Mouse (Mus musculus): ENCODE measurements around the gene Raet1e. TPM values are rescaled to one million over a fixed set of nuclear protein-coding genes. Genes with fewer than 3 reads are reported as not detected.
A peak's percentile ranks its signal among the peaks of the same experiment; 100 is the strongest.
"Not testable (repeated sequence)": the region's sequence is repeated elsewhere in the genome, so short reads cannot be mapped to it uniquely, and the experiment has no call there.

Raet1e gene
- polyA plus RNA-seq, 1 experiment from 2014 or later, result 21.8 TPM

GRCm38 (mm10) chr10:22153147-22153690 is 5.2 kb upstream of the Raet1e start:
- 11% methylated on average over 7 of the region's 7 CpGs for WGBS
- not testable (repeated sequence) for H3K27ac ChIP-seq (replicated peaks); H3K4me3 ChIP-seq; H3K36me3 ChIP-seq; DNase-seq (ENCODE audit: low spot score); H3K9me3 ChIP-seq (replicated peaks)
- H3K4me1 ChIP-seq, result peaks cover 31% of the 10 kb centered on the region
- H3K27me3 ChIP-seq (ENCODE audit: low read depth, poor library complexity, severe bottlenecking), result peaks cover 91% of the 10 kb centered on the region

GRCm38 (mm10) chr10:22154127-22154526 is 4.2 kb upstream of the Raet1e start:
- under 1% methylated on average over 38 of the region's 38 CpGs for WGBS

GRCm38 (mm10) chr10:22154871-22155799 is 3.2 kb upstream of the Raet1e start:
- no peaks in the 10 kb centered on the region for H3K36me3 ChIP-seq
- H3K4me3 ChIP-seq, result no peak overlapping the region
- WGBS, result 5% methylated on average over 3 of the region's 3 CpGs
- no peaks in the 10 kb centered on the region for H3K9me3 ChIP-seq (replicated peaks)
- no peak for DNase-seq (ENCODE audit: low spot score)
- no peak overlapping the region for H3K27ac ChIP-seq (replicated peaks)
- H3K27me3 ChIP-seq (ENCODE audit: low read depth, poor library complexity, severe bottlenecking), result peaks cover 100% of the 10 kb centered on the region
- peaks cover 34% of the 10 kb centered on the region for H3K4me1 ChIP-seq

More at GRCm38 (mm10) chr10:22154127-22154526, 4.2 kb upstream of the Raet1e start:
- Histone ChIP-seq H3K27me3 (ENCODE audit: low read depth, poor library complexity, severe bottlenecking) (peaks cover 100% of the 10 kb centered on the region), H3K4me3 (peak overlapping the region; percentile 52), H3K4me1 (peaks cover 36% of the 10 kb centered on the region)
- H3K9me3 ChIP-seq (replicated peaks); H3K36me3 ChIP-seq; H3K27ac ChIP-seq (replicated peaks): not testable (repeated sequence)
- peak; percentile 65 for DNase-seq (ENCODE audit: low spot score)

- Histone ChIP-seq H3K27me3 (ENCODE audit: low read depth, poor library complexity, severe bottlenecking) (peaks cover 91% of the 10 kb centered on the region), H3K4me3 (peak overlapping the region; percentile 58), H3K27ac (replicated peaks) (peak overlapping the region; percentile 71), H3K36me3 (no peaks in the 10 kb centered on the region), H3K9me3 (replicated peaks) (no peaks in the 10 kb centered on the region), H3K4me1 (peaks cover 20% of the 10 kb centered on the region)
- DNase-seq (ENCODE audit: low spot score), result peak; percentile 54
- WGBS, result under 1% methylated on average over 24 of the region's 24 CpGs
Observed at GRCm38 (mm10) chr10:22159131-22159561, 777 bp downstream of the Raet1e start.

GRCm38 (mm10) chr10:22159581-22160140 is 1.3 kb downstream of the Raet1e start:
- under 1% methylated on average over 23 of the region's 23 CpGs for WGBS
- peak overlapping the region; percentile 58 for H3K4me3 ChIP-seq
- no peaks in the 10 kb centered on the region for H3K36me3 ChIP-seq
- peaks cover 86% of the 10 kb centered on the region for H3K27me3 ChIP-seq (ENCODE audit: low read depth, poor library complexity, severe bottlenecking)
- H3K9me3 ChIP-seq (replicated peaks), result no peaks in the 10 kb centered on the region
- peak overlapping the region; percentile 46 for H3K27ac ChIP-seq (replicated peaks)
- peaks cover 20% of the 10 kb centered on the region for H3K4me1 ChIP-seq
- no peak for DNase-seq (ENCODE audit: low spot score)

GRCm38 (mm10) chr10:22163279-22163678 is 4.9 kb downstream of the Raet1e start:
- not testable (repeated sequence) for DNase-seq (ENCODE audit: low spot score); H3K36me3 ChIP-seq; H3K27ac ChIP-seq (replicated peaks); H3K9me3 ChIP-seq (replicated peaks)
- peaks cover 16% of the 10 kb centered on the region for H3K4me1 ChIP-seq
- peaks cover 49% of the 10 kb centered on the region for H3K27me3 ChIP-seq (ENCODE audit: low read depth, poor library complexity, severe bottlenecking)
- peak overlapping the region; percentile 34; the same call in 1 of the 2 replicates for H3K4me3 ChIP-seq
- WGBS, result 9% methylated on average over 9 of the region's 9 CpGs

- DNase-seq (ENCODE audit: low spot score), result peak; percentile 50
- 42% methylated on average over 15 of the region's 16 CpGs for WGBS
- H3K27ac ChIP-seq (replicated peaks); H3K9me3 ChIP-seq (replicated peaks); H3K4me1 ChIP-seq; H3K36me3 ChIP-seq: not testable (repeated sequence)
- Histone ChIP-seq H3K4me3 (peak overlapping the region; percentile 34; the same call in 1 of the 2 replicates), H3K27me3 (ENCODE audit: low read depth, poor library complexity, severe bottlenecking) (peaks cover 43% of the 10 kb centered on the region)
Observed at GRCm38 (mm10) chr10:22163705-22164583, 5.6 kb downstream of the Raet1e start.

- not testable (repeated sequence) for H3K4me1 ChIP-seq; DNase-seq (ENCODE audit: low spot score); H3K36me3 ChIP-seq; H3K27ac ChIP-seq (replicated peaks); H3K9me3 ChIP-seq (replicated peaks); H3K4me3 ChIP-seq
- 60% methylated on average over 5 of the region's 5 CpGs for WGBS
- peaks cover 28% of the 10 kb centered on the region for H3K27me3 ChIP-seq (ENCODE audit: low read depth, poor library complexity, severe bottlenecking)
Observed at GRCm38 (mm10) chr10:22165328-22166003, 7.1 kb downstream of the Raet1e start.

GRCm38 (mm10) chr10:22166025-22166424 is 7.7 kb downstream of the Raet1e start:
- H3K36me3 ChIP-seq; DNase-seq (ENCODE audit: low spot score); H3K27ac ChIP-seq (replicated peaks); H3K9me3 ChIP-seq (replicated peaks); H3K4me1 ChIP-seq; H3K4me3 ChIP-seq: not testable (repeated sequence)
- 76% methylated on average over 2 of the region's 2 CpGs for WGBS
- peaks cover 22% of the 10 kb centered on the region for H3K27me3 ChIP-seq (ENCODE audit: low read depth, poor library complexity, severe bottlenecking)

GRCm38 (mm10) chr10:22167061-22167460 is 8.7 kb downstream of the Raet1e start:
- H3K27ac ChIP-seq (replicated peaks); H3K4me3 ChIP-seq; H3K36me3 ChIP-seq; H3K4me1 ChIP-seq; H3K9me3 ChIP-seq (replicated peaks); DNase-seq (ENCODE audit: low spot score): not testable (repeated sequence)
- 80% methylated on average over 1 of the region's 1 CpGs for WGBS
- H3K27me3 ChIP-seq (ENCODE audit: low read depth, poor library complexity, severe bottlenecking), result peaks cover 12% of the 10 kb centered on the region

- not testable (repeated sequence) for H3K4me1 ChIP-seq; H3K9me3 ChIP-seq (replicated peaks); H3K4me3 ChIP-seq; H3K27ac ChIP-seq (replicated peaks); H3K27me3 ChIP-seq (ENCODE audit: low read depth, poor library complexity, severe bottlenecking); DNase-seq (ENCODE audit: low spot score); H3K36me3 ChIP-seq
Observed at GRCm38 (mm10) chr10:22169116-22169515, 10.7 kb downstream of the Raet1e start.
